Mouse (Mus musculus): ENCODE measurements around the gene Prss23. TPM values are rescaled to one million over a fixed set of nuclear protein-coding genes. Genes with fewer than 3 reads are reported as not detected.

Prss23 gene
- polyA plus RNA-seq, 1 experiment: 98.5 TPM

GRCm38 (mm10) chr7:89481723-89482122 is 45.3 kb downstream of the Prss23 start:
- Histone ChIP-seq H3K4me3 (no peak overlapping the region), H3ac (ENCODE audit: control insufficient read depth, insufficient read length) (no peak overlapping the region), H3K79me2 (ENCODE audit: control insufficient read depth, insufficient read depth) (no peaks in the 10 kb centered on the region), H3K4me2 (ENCODE audit: low read depth) (no peak overlapping the region), H3K36me3 (ENCODE audit: control insufficient read depth, insufficient read depth) (no peaks in the 10 kb centered on the region), H3K27me3 (ENCODE audit: control insufficient read depth, insufficient read depth, insufficient read length) (no peaks in the 10 kb centered on the region)
- TF ChIP-seq MYOG (IDR thresholded peaks at IDR 0.05; ENCODE audit: control insufficient read depth in 1 of 3, insufficient read depth in 1 of 3, insufficient read length in 2 of 3, low read depth in 2 of 3) (peak in 1 of 3 experiments; percentile 28), CEBPB (IDR thresholded peaks at IDR 0.05; ENCODE audit: insufficient read depth, poor library complexity, severe bottlenecking) (no peak), TCF12 (IDR thresholded peaks at IDR 0.05; ENCODE audit: insufficient read depth, poor library complexity, severe bottlenecking) (peak; percentile 42), MYOD1 (IDR thresholded peaks at IDR 0.05; ENCODE audit: control insufficient read depth in 1 of 3, insufficient read length in 2 of 3, low read depth in 2 of 3) (peak in 2 of 3 experiments; percentile 27 to 31)

GRCm38 (mm10) chr7:89478490-89478889 is 48.5 kb downstream of the Prss23 start:
- Histone ChIP-seq H3K27me3 (ENCODE audit: control insufficient read depth, insufficient read depth, insufficient read length) (peaks cover 10% of the 10 kb centered on the region), H3K4me3 (no peak overlapping the region), H3K4me2 (ENCODE audit: low read depth) (no peak overlapping the region), H3ac (ENCODE audit: control insufficient read depth, insufficient read length) (no peak overlapping the region), H3K36me3 (ENCODE audit: control insufficient read depth, insufficient read depth) (no peaks in the 10 kb centered on the region), H3K79me2 (ENCODE audit: control insufficient read depth, insufficient read depth) (no peaks in the 10 kb centered on the region)
- TF ChIP-seq MYOD1 (IDR thresholded peaks at IDR 0.05; ENCODE audit: control insufficient read depth in 1 of 3, insufficient read length in 2 of 3, low read depth in 2 of 3): peak in 1 of 3 experiments; percentile 24
- no peak for TF ChIP-seq USF1 (IDR thresholded peaks at IDR 0.05; ENCODE audit: low read depth)
- TF ChIP-seq MYOG (IDR thresholded peaks at IDR 0.05; ENCODE audit: control insufficient read depth in 1 of 3, insufficient read depth in 1 of 3, insufficient read length in 2 of 3, low read depth in 2 of 3): no peak

GRCm38 (mm10) chr7:89477294-89477999 is 49.5 kb downstream of the Prss23 start:
- H3K4me3 ChIP-seq: no peak overlapping the region
- H3ac ChIP-seq (ENCODE audit: control insufficient read depth, insufficient read length): no peak overlapping the region
- TF ChIP-seq MAX (IDR thresholded peaks at IDR 0.05; ENCODE audit: low read depth): no peak
- TF ChIP-seq MYOG (IDR thresholded peaks at IDR 0.05; ENCODE audit: control insufficient read depth in 1 of 3, insufficient read depth in 1 of 3, insufficient read length in 2 of 3, low read depth in 2 of 3): no peak
- TF ChIP-seq SRF (IDR thresholded peaks at IDR 0.05; ENCODE audit: control insufficient read depth, insufficient read length, low read depth): no peak
- no peak for TF ChIP-seq REST (IDR thresholded peaks at IDR 0.05; ENCODE audit: insufficient read depth, insufficient read length)
- no peak for TF ChIP-seq TCF12 (IDR thresholded peaks at IDR 0.05; ENCODE audit: insufficient read depth, poor library complexity, severe bottlenecking)
- TF ChIP-seq POLR2A (IDR thresholded peaks at IDR 0.05; ENCODE audit: insufficient read length, low read depth): no peak
- no peak for TF ChIP-seq MYOD1 (IDR thresholded peaks at IDR 0.05; ENCODE audit: control insufficient read depth in 1 of 3, insufficient read length in 2 of 3, low read depth in 2 of 3)
- peaks cover 10% of the 10 kb centered on the region for H3K27me3 ChIP-seq (ENCODE audit: control insufficient read depth, insufficient read depth, insufficient read length)
- H3K36me3 ChIP-seq (ENCODE audit: control insufficient read depth, insufficient read depth): no peaks in the 10 kb centered on the region
- no peak overlapping the region for H3K4me2 ChIP-seq (ENCODE audit: low read depth)
- no peaks in the 10 kb centered on the region for H3K79me2 ChIP-seq (ENCODE audit: control insufficient read depth, insufficient read depth)

- Histone ChIP-seq H3K36me3 (ENCODE audit: control insufficient read depth, insufficient read depth) (no peaks in the 10 kb centered on the region), H3K4me3 (no peak overlapping the region), H3K4me2 (ENCODE audit: low read depth) (no peak overlapping the region), H3ac (ENCODE audit: control insufficient read depth, insufficient read length) (no peak overlapping the region), H3K27me3 (ENCODE audit: control insufficient read depth, insufficient read depth, insufficient read length) (peaks cover 10% of the 10 kb centered on the region), H3K79me2 (ENCODE audit: control insufficient read depth, insufficient read depth) (no peaks in the 10 kb centered on the region)
- TF ChIP-seq TCF12 (IDR thresholded peaks at IDR 0.05; ENCODE audit: insufficient read depth, poor library complexity, severe bottlenecking): no peak
- no peak for TF ChIP-seq REST (IDR thresholded peaks at IDR 0.05; ENCODE audit: insufficient read depth, insufficient read length)
- no peak for TF ChIP-seq MYOG (IDR thresholded peaks at IDR 0.05; ENCODE audit: control insufficient read depth in 1 of 3, insufficient read depth in 1 of 3, insufficient read length in 2 of 3, low read depth in 2 of 3)
- TF ChIP-seq CEBPB (IDR thresholded peaks at IDR 0.05; ENCODE audit: insufficient read depth, poor library complexity, severe bottlenecking): no peak
- no peak for TF ChIP-seq TCF3 (IDR thresholded peaks at IDR 0.05; ENCODE audit: insufficient read length, low read depth)
- no peak for TF ChIP-seq POLR2AphosphoS2 (IDR thresholded peaks at IDR 0.05; ENCODE audit: insufficient read length, low read depth)
- TF ChIP-seq MYOD1 (IDR thresholded peaks at IDR 0.05; ENCODE audit: control insufficient read depth in 1 of 3, insufficient read length in 2 of 3, low read depth in 2 of 3): no peak
- TF ChIP-seq POLR2A (IDR thresholded peaks at IDR 0.05; ENCODE audit: insufficient read length, low read depth): no peak
- TF ChIP-seq SRF (IDR thresholded peaks at IDR 0.05; ENCODE audit: control insufficient read depth, insufficient read length, low read depth): no peak
- no peak for TF ChIP-seq MAX (IDR thresholded peaks at IDR 0.05; ENCODE audit: low read depth)
- no peak for TF ChIP-seq E2F4 (IDR thresholded peaks at IDR 0.05; ENCODE audit: insufficient read depth)
- no peak for TF ChIP-seq USF1 (IDR thresholded peaks at IDR 0.05; ENCODE audit: low read depth)
Observed at GRCm38 (mm10) chr7:89473442-89473841, 53.5 kb downstream of the Prss23 start.

GRCm38 (mm10) chr7:89463775-89464592 is 63.0 kb downstream of the Prss23 start:
- Histone ChIP-seq H3K4me3 (no peak overlapping the region), H3K27me3 (ENCODE audit: control insufficient read depth, insufficient read depth, insufficient read length) (no peaks in the 10 kb centered on the region), H3ac (ENCODE audit: control insufficient read depth, insufficient read length) (no peak overlapping the region), H3K4me2 (ENCODE audit: low read depth) (no peak overlapping the region), H3K36me3 (ENCODE audit: control insufficient read depth, insufficient read depth) (no peaks in the 10 kb centered on the region), H3K79me2 (ENCODE audit: control insufficient read depth, insufficient read depth) (no peaks in the 10 kb centered on the region)
- no peak for TF ChIP-seq MYOG (IDR thresholded peaks at IDR 0.05; ENCODE audit: control insufficient read depth in 1 of 3, insufficient read depth in 1 of 3, insufficient read length in 2 of 3, low read depth in 2 of 3)
- no peak for TF ChIP-seq MAX (IDR thresholded peaks at IDR 0.05; ENCODE audit: low read depth)
- no peak for TF ChIP-seq USF1 (IDR thresholded peaks at IDR 0.05; ENCODE audit: low read depth)
- no peak for TF ChIP-seq SRF (IDR thresholded peaks at IDR 0.05; ENCODE audit: control insufficient read depth, insufficient read length, low read depth)
- no peak for TF ChIP-seq TCF12 (IDR thresholded peaks at IDR 0.05; ENCODE audit: insufficient read depth, poor library complexity, severe bottlenecking)
- no peak for TF ChIP-seq REST (IDR thresholded peaks at IDR 0.05; ENCODE audit: insufficient read depth, insufficient read length)
- TF ChIP-seq MYOD1 (IDR thresholded peaks at IDR 0.05; ENCODE audit: control insufficient read depth in 1 of 3, insufficient read length in 2 of 3, low read depth in 2 of 3): no peak
- no peak for TF ChIP-seq E2F4 (IDR thresholded peaks at IDR 0.05; ENCODE audit: insufficient read depth)
- no peak for TF ChIP-seq POLR2A (IDR thresholded peaks at IDR 0.05; ENCODE audit: insufficient read length, low read depth)
- TF ChIP-seq POLR2AphosphoS2 (IDR thresholded peaks at IDR 0.05; ENCODE audit: insufficient read length, low read depth): no peak
- TF ChIP-seq TCF3 (IDR thresholded peaks at IDR 0.05; ENCODE audit: insufficient read length, low read depth): no peak
- no peak for TF ChIP-seq CEBPB (IDR thresholded peaks at IDR 0.05; ENCODE audit: insufficient read depth, poor library complexity, severe bottlenecking)
